Mouse (Mus musculus) common myeloid progenitor, adult 5-6 weeks (primary cell): ENCODE measurements around the gene Daxx. TPM values are rescaled to one million over a fixed set of nuclear protein-coding genes. Genes with fewer than 3 reads are reported as not detected.
"Not testable (repeated sequence)": the region's sequence is repeated elsewhere in the genome, so short reads cannot be mapped to it uniquely, and the experiment has no call there.

ENCODE experiments used
- ATAC-seq: replicated peaks from 2 replicates; pipeline ENCODE4 v1.8.0; 2016; ENCODE audit warnings: low read depth, mild to moderate bottlenecking, moderate TSS enrichment, inconsistent platforms; ENCODE audit not compliant: poor library complexity, severe bottlenecking
- total RNA-seq: library from RNA; stranded (forward); fragments of 200-1000, 187-1606 nt; gene quantifications from 2 replicates; pipeline ENCODE4 v1.2.3, GENCODE M21; 2017

Daxx gene
- total RNA-seq, 1 experiment from 2014 or later, result 44.4 TPM

GRCm38 (mm10) chr17:33938783-33939182, 29.6 kb downstream of the Daxx start:
- ATAC-seq, result no peak

GRCm38 (mm10) chr17:33940206-33940805, 31.1 kb downstream of the Daxx start, which contains the start of the genes Pfdn6 and Wdr46:
TSS of gene Pfdn6 (minus strand) at chr17:33940343.
TSS of gene Wdr46 (plus strand) at chr17:33940660.
- peak; percentile 92 for ATAC-seq

- ATAC-seq, result no peak
These were observed 31.8 kb downstream of the Daxx start for GRCm38 (mm10) chr17:33940981-33941380.

- ATAC-seq, result no peak
These were observed 32.2 kb downstream of the Daxx start for GRCm38 (mm10) chr17:33941381-33941780.

DNA sequence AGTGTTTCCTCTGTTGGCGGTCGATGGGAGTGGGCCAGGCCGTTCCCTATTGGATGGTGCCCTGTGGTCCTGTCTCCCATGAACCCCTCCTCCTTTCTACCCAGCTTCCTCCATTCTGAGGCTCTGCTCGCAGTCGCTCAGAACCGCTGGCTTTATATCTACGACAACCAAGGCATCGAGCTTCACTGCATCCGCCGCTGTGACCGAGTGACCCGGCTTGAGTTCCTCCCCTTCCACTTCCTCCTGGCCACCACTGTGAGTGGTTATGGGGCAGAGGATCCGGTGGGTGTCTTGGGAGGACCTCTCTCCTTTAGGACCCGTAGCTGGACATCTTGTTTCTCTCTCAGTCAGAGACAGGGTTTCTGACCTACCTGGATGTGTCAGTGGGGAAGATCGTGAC, 34.2 kb downstream of the Daxx start:
- no peak for ATAC-seq

- peak; percentile 46 for ATAC-seq
These were observed 38.3 kb downstream of the Daxx start for GRCm38 (mm10) chr17:33947430-33948089.

GRCm38 (mm10) chr17:33948090-33948904, 39.1 kb downstream of the Daxx start:
- ATAC-seq, result no peak

GRCm38 (mm10) chr17:33948905-33949537, 39.8 kb downstream of the Daxx start:
- ATAC-seq, result no peak

DNA sequence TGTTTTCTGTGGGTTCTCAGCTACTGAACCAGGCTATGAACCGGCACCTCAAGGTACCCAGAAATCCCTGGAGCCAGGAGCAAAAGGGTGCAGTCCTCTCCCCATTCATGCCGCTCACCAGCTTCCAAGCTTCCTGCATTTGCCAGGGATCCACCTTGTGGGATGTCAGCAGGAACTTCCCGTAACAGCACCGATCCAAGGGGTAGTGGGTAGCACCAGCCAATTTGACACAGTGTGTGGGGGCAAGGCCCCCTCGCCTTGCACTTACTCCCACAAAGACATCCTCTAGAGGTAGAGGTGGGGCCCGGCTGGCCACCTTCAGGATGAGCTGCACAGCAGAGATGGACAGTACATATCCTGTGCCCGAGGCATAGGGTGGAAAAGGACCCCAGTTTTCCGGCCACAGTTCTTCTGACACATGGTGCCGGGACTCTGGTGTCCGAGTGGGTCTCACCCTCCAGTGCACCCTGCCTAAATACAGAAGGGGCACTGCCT, 41.0 kb downstream of the Daxx start:
- ATAC-seq, result no peak

DNA sequence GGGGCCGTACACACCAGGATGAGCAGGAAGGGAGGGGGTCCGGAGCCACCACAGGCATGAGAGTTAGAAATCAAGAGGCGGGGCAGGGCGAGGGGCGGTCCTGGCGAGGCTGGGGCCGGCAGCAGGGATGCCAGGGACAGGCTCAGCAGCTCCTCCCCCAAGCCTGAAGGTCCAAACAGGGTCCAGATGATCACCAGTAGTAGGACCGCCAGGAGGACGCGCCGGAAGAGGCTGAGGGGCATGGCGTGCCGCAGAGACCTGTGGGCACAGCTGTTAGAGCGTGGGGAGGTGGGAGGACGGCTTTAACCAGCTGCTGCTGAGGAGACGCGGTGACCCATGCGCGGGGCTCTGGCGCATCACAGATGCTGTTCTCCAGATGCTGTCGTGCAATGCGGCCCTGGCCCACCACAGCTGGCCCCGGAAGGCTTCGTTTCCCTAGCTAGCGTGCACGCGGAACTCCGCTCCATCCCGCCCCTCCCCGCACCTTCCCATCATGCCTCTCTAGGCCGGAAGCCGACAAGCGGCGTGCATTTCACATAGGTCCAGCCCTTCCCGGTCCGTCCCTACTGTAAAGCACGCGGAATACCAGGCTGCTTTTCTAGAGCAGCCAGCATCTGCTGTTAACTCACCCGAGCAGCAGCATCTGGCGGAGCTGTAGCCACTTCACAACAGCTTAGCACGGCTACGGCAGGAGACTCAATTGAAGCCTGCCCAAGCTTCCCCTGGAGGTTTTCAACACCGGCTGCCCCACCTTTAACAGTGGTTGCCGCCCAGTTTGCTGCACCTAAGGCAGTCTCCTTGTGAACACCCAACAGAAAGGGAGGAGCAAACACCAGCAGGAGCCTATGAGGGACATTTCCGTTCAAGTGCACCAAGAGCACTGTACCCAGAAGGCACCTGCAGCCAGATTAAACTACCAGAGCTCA, 42.1 kb downstream of the Daxx start, which contains the start of gene B3galt4:
B3galt4 (minus strand) TSS at position 468 of the 926 bp plus-strand sequence.
- ATAC-seq, result peak; percentile 48

DNA sequence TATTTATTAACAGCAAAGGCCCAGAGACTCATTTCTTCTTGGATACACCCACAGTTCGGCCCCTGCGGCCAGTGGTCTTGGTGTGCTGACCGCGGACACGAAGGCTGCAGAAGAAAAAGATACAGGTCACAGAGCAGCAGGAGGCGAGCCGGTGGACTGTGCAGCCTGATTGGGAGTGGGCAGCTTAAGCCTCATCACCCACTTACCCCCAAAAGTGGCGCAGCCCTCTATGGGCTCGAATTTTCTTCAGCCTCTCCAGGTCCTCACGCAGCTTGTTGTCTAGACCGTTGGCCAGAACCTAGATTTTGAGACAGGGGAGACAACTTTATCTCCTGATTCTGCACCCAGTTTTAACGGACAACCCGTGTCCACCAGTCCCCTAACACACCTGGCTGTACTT, 42.8 kb downstream of the Daxx start:
- ATAC-seq, result not testable (repeated sequence)

GRCm38 (mm10) chr17:33952879-33953278, 43.7 kb downstream of the Daxx start:
- ATAC-seq, result no peak

- no peak for ATAC-seq
These were observed 44.1 kb downstream of the Daxx start for GRCm38 (mm10) chr17:33953310-33953709.

DNA sequence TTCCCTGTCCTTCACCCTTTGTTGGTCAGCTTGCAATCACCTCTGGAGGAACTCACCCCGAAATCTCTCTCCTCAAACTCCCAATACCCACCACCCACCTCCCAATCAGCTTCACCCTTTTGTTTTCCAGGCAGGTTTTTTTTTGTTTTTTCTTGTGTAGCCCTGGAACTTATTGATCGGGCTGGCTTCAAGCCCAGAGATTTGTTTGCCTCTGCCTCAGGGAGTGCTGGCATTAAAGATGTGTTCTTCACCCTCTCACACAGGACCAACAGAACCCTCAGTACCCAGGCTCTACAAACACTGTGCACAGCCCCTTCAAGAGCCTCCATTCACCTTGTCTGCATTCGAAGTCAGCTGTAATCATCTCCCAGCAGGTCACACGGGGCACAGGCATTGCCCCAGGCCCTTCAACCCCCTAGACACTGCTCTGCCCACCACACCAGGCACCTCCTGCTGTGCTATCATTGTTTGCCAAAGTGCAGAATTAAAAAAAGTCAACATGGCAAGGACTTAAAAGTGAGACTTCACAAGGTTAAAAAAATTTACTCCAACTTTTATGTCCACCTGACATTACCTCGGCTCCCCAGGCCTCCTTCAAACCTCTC, 44.8 kb downstream of the Daxx start:
- no peak for ATAC-seq

DNA sequence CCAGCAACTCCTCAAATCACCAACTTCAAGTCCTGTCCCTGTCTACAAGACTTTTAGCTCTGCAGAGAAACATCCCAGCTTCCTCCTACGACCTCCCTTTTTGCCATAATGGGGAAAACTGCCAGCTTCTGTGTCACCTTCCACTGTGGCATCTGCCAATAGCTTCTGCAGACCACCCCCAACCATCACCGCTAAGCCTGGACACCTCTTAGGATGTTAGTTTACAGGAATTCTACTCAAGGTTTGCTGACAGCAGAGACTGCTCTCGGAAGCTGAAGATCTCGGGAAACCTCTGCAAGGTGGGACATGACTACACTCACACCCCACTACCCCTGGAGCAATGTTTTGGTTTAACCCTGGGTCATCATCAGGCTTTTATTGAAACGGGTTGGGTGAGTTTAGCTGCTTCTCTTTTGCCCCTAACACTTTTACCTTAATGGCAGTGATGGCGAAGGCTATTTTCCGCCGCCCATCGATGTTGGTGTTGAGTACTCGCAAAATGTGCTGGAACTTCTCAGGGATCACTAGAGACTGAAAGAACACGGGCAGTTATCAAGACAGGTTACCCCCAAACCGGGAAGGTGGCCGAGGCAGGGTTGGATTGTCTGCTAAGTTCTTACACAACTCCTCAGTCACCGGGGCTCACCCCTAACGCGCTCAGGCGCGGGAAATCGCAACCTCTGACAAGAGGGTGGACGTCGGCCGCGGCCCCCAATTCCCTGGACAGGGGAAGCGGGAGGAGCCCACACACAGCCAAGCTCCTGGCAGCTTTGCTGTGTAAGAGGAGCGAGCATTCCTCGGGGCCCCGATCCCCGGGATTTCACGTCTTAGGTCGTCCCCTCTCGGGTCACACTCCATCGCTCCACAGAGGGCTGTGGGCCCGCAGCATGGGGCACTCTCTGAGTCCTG, 45.7 kb downstream of the Daxx start:
- ATAC-seq, result no peak

DNA sequence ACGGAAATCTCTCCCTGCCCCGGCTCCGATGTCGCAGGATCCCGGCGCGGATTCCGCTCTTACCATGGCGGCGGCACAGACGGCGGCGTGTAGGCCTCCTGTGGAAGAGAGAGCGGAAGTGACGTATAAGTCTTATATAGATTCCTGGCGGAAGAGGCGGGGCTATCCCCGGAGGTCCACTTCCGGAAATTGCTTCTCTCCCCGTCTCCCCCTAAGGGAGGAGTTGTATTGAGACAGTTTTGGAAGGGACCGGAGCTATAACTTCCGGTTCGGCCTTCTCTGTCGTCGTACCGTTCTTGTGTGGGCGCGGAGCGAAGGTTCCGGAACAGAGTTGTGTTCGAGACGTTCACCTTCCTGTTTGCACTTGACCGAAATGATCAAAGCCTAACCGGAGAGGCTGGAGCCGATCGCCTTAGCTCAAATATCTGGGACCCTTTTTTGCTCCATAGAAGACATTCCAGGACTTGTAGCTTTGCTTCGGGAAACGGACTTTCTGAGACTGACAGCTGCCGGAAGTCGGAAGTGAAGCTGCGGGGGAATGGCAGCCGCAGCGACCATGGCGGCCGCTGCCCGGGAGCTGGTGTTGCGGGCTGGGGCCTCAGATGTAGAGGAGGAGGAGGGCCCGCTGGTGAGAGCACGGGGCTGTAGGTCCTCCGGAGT, 46.5 kb downstream of the Daxx start, which contains the start of the genes Vps52 and Rps18:
Vps52 (plus strand) TSS at position 258 of the 660 bp plus-strand sequence.
Rps18 (minus strand) TSS at position 447 of the 660 bp plus-strand sequence.
- ATAC-seq, result peak; percentile 79

GRCm38 (mm10) chr17:33956336-33956735, 47.1 kb downstream of the Daxx start:
- ATAC-seq, result no peak
